Mouse (Mus musculus) subcutaneous adipose tissue, adult 2 months (tissue): ENCODE measurements around the gene Olfr1174-ps. TPM values are rescaled to one million over a fixed set of nuclear protein-coding genes. Genes with fewer than 3 reads are reported as not detected.

ENCODE experiments used
- polyA plus RNA-seq: library from polyadenylated mRNA; depleted of rRNA; stranded (reverse); fragments of >200 nt; gene quantifications from 2 replicates; pipeline ENCODE4 v1.2.3, GENCODE M21; 2012; ENCODE audit warnings: low replicate concordance; rRNA removed

Olfr1174-ps gene
- not detected in 2 replicates for polyA plus RNA-seq

DNA sequence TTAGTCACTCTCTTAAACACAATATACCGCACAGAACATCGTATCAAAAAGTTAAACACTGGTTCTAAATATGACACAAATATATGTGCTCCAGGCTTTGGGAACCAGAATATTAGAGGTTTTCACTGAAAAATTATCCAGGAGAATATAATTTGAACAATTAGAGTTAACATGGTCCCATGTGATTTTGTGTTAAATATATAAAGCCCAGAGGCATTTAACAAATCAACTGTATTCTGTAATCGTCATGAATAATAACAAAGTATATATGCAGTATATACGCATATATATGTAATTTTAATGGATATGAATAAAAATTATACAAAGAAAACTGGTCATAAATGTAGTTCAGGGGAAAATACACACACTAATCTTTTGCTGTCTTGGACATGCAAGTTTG, at the start of gene Olfr1174-ps:
TSS of gene Olfr1174-ps (minus strand) at position 101 of the 400 bp plus-strand sequence.

DNA sequence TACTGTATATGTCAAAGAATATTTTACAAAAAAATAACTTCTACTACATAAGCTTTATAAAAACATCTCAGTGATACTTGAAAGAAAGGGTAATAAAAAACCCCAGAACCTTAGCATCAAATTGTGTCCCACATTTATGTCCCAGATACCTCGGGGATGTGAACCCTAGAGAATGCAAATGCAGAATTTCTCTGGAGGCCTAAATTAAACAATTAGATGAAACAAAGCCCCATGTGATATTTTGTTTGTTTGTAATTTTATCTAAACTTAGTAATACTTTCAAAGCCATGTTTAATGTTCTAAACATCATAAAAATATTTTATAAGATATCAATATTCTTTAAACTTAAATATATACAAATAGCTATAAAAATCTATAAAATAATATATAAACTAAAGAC, 31.5 kb upstream of the Olfr1174-ps start, which contains the start of gene Olfr1177-ps:
TSS of gene Olfr1177-ps (minus strand) at position 101 of the 400 bp plus-strand sequence.

DNA sequence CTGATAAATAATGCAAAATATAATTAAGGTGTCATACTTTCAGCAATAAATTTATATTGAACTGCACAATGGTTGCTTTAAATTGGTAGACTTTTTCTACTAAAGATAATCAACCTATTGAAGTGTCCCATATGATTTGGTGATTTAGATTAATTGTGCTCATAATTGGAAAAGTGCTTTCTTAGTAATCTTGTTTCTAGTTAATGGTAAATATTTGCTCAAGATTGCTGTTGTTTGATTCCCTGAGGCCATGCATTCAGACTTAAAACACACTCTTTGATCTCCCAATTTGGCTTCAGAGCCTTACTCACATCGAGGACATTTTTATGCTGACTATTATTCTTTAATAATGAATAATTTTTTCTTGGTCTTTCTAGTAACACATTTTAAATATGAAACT, 21.5 kb upstream of the Olfr1174-ps start, which contains the start of gene Olfr1176:
TSS of gene Olfr1176 (plus strand) at position 301 of the 400 bp plus-strand sequence.

DNA sequence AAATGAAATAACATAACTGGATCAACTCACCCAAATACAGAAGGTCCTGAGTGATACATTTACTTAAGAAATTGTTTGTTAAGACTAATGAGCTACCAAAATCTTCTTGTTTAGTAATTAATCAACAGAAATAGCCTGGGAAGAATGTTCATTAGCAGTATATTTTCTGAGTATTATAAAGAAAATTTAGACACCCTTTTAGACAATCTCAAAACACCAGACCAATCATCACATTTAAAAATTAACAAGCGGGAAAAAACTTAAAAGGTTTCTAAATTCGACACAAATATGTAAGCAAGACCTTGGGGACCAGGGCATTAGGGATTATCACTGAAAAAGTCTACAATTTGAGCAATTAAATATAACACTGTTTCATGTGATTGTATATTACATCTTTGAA, 12.2 kb upstream of the Olfr1174-ps start, which contains the start of gene Olfr1175-ps:
TSS of gene Olfr1175-ps (minus strand) at position 101 of the 400 bp plus-strand sequence.

DNA sequence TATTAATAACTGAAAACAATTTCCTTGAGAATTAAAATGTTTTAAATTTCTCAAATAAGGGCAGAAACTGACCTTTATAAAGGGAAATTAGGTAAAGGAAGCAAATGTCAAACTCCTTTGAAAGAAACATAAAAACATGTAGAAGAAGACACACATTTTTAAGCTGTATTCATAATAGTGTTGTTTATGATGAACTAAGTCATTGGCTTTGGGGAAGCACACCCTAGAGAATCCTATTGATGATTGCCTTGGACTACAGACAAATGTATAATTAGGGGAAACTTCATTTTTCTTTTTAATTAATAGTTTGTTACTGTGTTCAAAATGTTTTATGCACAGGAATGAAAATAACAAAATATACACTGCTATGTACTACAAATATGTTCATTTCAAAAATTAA, 35.2 kb downstream of the Olfr1174-ps start, which contains the start of gene Olfr1173:
TSS of gene Olfr1173 (minus strand) at position 101 of the 400 bp plus-strand sequence.

Other genes starting within 250 kb of the Olfr1174-ps start
- gene Olfr1163, start 243.3 kb downstream of the Olfr1174-ps start, polyA plus RNA-seq: not detected in 2 replicates
- gene Olfr1164, start 221.2 kb downstream of the Olfr1174-ps start, polyA plus RNA-seq: not detected in 2 replicates
- not detected in 2 replicates for gene Olfr1166, start 186.9 kb downstream of the Olfr1174-ps start, polyA plus RNA-seq
- gene Olfr1167, start 159.9 kb downstream of the Olfr1174-ps start, polyA plus RNA-seq: not detected in 2 replicates
- gene Olfr1168, start 133.3 kb downstream of the Olfr1174-ps start, polyA plus RNA-seq: not detected in 2 replicates
- gene Olfr1170, start 86.8 kb downstream of the Olfr1174-ps start, polyA plus RNA-seq: not detected in 2 replicates
- gene Olfr1173, start 35.3 kb downstream of the Olfr1174-ps start, polyA plus RNA-seq: not detected in 2 replicates
- not detected in 2 replicates for gene Olfr1175-ps, start 12.1 kb upstream of the Olfr1174-ps start, polyA plus RNA-seq
- not detected in 2 replicates for gene Olfr1176, start 21.6 kb upstream of the Olfr1174-ps start, polyA plus RNA-seq
- not detected in 2 replicates for gene Olfr1177-ps, start 31.4 kb upstream of the Olfr1174-ps start, polyA plus RNA-seq
- gene Olfr1178, start 71.9 kb upstream of the Olfr1174-ps start, polyA plus RNA-seq: not detected in 2 replicates
- not detected in 2 replicates for gene Olfr1179, start 91.3 kb upstream of the Olfr1174-ps start, polyA plus RNA-seq
- gene Olfr1180, start 104.0 kb upstream of the Olfr1174-ps start, polyA plus RNA-seq: not detected in 2 replicates
- gene Olfr1181, start 111.0 kb upstream of the Olfr1174-ps start, polyA plus RNA-seq: not detected in 2 replicates
- not detected in 2 replicates for gene Gm13757, start 134.0 kb upstream of the Olfr1174-ps start, polyA plus RNA-seq
- not detected in 2 replicates for gene Olfr1183, start 139.7 kb upstream of the Olfr1174-ps start, polyA plus RNA-seq
- not detected in 2 replicates for gene Olfr1184, start 168.5 kb upstream of the Olfr1174-ps start, polyA plus RNA-seq
- gene Olfr1185-ps1, start 178.2 kb upstream of the Olfr1174-ps start, polyA plus RNA-seq: not detected in 2 replicates
- gene Olfr1186, start 203.4 kb upstream of the Olfr1174-ps start, polyA plus RNA-seq: not detected in 2 replicates
- not detected in 2 replicates for gene Olfr1188, start 241.8 kb upstream of the Olfr1174-ps start, polyA plus RNA-seq